Mouse (Mus musculus) lung, embryonic 15.5 days (tissue): ENCODE results near the gene Krt8. TPM values are rescaled to one million over a fixed set of nuclear protein-coding genes. Genes with fewer than 3 reads are reported as not detected.
"Not testable (repeated sequence)": the region's sequence is repeated elsewhere in the genome, so short reads cannot be mapped to it uniquely, and the experiment has no call there.

Source experiments
- ATAC-seq: fragments of 200-750 bp; cut with Nextera tagmentation; 2 replicates; pipeline ENCODE4 v1.8.0; 2017; ENCODE audit warnings: moderate number of reproducible peaks, borderline replicate concordance; ENCODE audit not compliant: low FRiP score, low TSS enrichment; ENCODE audit errors: extremely low read depth
- H3K27ac ChIP-seq: fragments of 300-500 bp; sonication (generic); 2 replicates; pipeline ENCODE4 v1.5.1; 2015; ENCODE audit warnings: moderate library complexity, mild to moderate bottlenecking, inconsistent platforms
- H3K27me3 ChIP-seq: fragments of 300-500 bp; sonication (generic); 2 replicates; pipeline ENCODE4 v1.6.1; 2015; ENCODE audit warnings: inconsistent platforms
- H3K36me3 ChIP-seq: fragments of 300-500 bp; sonication (generic); 2 replicates; pipeline ENCODE4 v1.6.1; 2015; ENCODE audit warnings: inconsistent platforms
- H3K4me1 ChIP-seq: fragments of 300-500 bp; sonication (generic); 2 replicates; pipeline ENCODE4 v1.6.1; 2015; ENCODE audit warnings: inconsistent platforms
- H3K4me2 ChIP-seq: fragments of 300-500 bp; sonication (generic); 2 replicates; pipeline ENCODE4 v1.6.1; 2015; ENCODE audit warnings: inconsistent platforms, mild to moderate bottlenecking, moderate library complexity
- H3K4me3 ChIP-seq: fragments of 300-500 bp; sonication (generic); 2 replicates; pipeline ENCODE4 v1.5.1; 2015; ENCODE audit warnings: mild to moderate bottlenecking, inconsistent platforms
- H3K9ac ChIP-seq: fragments of 300-500 bp; sonication (generic); 2 replicates; pipeline ENCODE4 v1.6.1; 2015; ENCODE audit warnings: inconsistent platforms
- H3K9me3 ChIP-seq: fragments of 300-500 bp; sonication (generic); 2 replicates; pipeline ENCODE4 v1.6.1; 2016; ENCODE audit warnings: inconsistent platforms
- WGBS: fragments of 180-500 bp; shearing (Covaris S2); methylation state at CpG from one replicate; pipeline ENCODE4 v1.1.7; 2015; 5-methylcytosine and 5-hydroxymethylcytosine counted together
- polyA plus RNA-seq: library from polyadenylated mRNA; unstranded; fragments of >200 nt; fragmentation: Nextera tagmentation; extraction: Ambion mirVana; gene quantifications from 2 replicates; pipeline ENCODE4 v1.2.1, GENCODE M21; 2015

The Krt8 gene
- polyA plus RNA-seq, 1 experiment from 2014 or later = 345 TPM

DNA sequence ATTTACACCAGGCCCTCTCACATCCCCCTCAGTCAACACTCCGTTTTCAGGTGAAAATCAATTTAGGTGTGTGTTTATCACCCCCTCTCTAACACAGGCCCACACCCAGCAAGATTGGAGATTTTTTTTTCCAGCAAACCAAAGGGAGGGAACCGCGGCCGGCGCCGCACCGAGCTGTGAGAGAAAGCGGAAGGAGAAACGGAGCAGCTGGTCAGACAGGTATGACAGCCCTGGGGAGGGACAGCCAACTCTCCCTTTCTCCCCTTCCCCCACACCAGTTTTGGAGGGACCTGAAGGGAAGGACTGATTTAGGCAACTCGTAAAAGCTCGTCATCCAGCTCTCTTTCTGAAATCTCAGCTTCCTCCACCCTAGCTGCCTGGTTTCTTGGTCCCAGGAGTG lies 2.0 kb upstream of the Krt8 start:
- Histone ChIP-seq H3K9me3 (no peaks in the 10 kb centered on the region), H3K4me3 (no peak overlapping the region), H3K27me3 (peaks cover 44% of the 10 kb centered on the region), H3K4me1 (peaks cover 48% of the 10 kb centered on the region), H3K9ac (no peak overlapping the region), H3K4me2 (0 out of 2 replicates have a peak overlapping the region, but pooled peaks have one; percentile 9), H3K27ac (peak overlapping the region; percentile 86), H3K36me3 (no peaks in the 10 kb centered on the region)
- 19% methylated on average over 11 of the region's 11 CpGs for WGBS
- no peak for ATAC-seq

DNA sequence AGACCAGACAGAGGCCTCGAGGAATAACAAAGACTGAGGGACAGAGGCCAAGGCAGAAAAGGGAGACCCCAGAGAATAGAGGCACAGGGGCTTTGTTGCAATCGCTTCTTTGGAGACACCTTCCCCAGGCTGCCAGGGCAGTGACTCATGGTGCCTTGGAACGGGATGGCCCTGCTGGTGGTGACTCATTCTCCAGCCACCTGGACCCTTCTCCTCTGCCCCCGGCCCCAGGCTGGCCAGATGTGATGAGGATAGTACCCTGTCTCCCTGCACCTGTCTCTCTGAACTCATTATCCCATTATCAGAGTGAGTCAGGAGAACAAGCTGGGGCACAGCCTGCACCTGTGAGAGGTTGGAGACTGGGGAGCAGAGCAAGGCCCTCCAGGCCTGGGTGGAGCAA lies 1.0 kb upstream of the Krt8 start:
- Histone ChIP-seq H3K9ac (no peak overlapping the region), H3K27ac (peak overlapping the region; percentile 86), H3K36me3 (no peaks in the 10 kb centered on the region), H3K27me3 (peaks cover 44% of the 10 kb centered on the region), H3K4me1 (peaks cover 40% of the 10 kb centered on the region), H3K4me2 (no peak overlapping the region), H3K4me3 (no peak overlapping the region), H3K9me3 (no peaks in the 10 kb centered on the region)
- 31% methylated on average over 4 of the region's 4 CpGs for WGBS
- no peak for ATAC-seq

DNA sequence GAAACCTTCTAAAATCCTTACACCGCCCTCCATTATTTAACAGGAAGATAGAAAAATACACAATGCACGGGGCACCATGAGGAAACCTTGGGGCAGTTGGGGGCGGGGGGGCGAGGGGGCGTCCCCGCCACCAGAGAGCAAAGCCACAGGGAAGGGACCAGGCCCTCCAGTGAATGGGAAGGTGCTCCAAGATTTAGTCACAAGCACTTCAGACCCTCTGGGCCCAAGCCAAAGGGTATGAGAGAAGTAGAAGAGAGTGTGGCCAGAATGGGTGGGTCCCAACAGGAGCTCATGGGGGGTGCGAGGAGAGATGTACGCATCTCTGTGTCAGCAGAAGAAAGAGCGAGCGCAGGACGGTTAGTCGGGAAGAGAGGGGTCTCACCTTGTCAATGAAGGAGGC lies 766 bp downstream of the Krt8 start:
- H3K27me3 ChIP-seq = peaks cover 44% of the 10 kb centered on the region
- no peak for ATAC-seq
- no peaks in the 10 kb centered on the region for H3K36me3 ChIP-seq
- H3K4me1 ChIP-seq = peaks cover 38% of the 10 kb centered on the region
- peak overlapping the region; percentile 53 for H3K9ac ChIP-seq
- WGBS = 21% methylated on average over 12 of the region's 12 CpGs
- peak overlapping the region; percentile 48 for H3K4me3 ChIP-seq
- H3K9me3 ChIP-seq = no peaks in the 10 kb centered on the region
- peak overlapping the region; percentile 61 for H3K4me2 ChIP-seq
- H3K27ac ChIP-seq = peak overlapping the region; percentile 66

DNA sequence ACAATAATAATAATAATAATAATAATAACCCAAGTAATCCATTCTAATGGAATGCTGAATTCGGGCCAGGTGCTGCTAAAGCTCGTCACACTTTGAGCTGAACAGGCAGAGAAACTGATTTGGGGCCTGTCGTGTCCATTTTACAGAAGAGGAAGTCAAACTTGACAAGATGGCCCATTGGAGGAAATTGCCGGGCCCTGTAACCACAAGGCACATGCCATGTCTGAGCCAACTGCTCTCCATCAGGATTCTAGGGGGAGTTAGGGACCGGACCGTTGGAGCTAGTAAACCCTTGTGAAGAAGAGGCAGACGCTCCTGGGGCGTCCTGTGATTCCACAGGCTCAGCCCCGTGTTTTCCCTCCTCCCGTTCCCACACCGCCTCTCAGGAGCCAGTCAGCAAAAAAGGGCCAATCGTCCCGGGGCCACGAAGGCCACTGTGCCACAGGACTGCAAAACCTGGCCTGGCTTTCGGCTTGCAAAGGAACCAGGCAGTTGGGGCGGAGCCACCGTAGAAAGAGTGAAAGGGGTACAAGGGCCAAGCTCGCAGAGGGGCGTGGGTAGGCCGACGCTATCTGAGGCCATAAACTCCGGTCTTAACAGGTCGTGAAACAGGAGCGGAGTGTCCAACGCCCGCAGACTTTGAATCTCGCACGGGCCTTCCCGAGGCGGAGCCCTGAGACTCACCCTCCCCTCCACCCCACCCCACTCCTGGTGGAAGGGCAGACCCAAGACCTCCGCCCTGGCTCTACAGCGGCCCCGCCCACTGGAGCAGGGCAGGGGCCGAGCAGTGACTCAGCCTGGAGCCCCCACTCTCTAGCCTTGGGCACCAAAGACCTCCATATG lies 1.4 kb downstream of the Krt8 start:
- Histone ChIP-seq H3K9ac (peak overlapping the region; percentile 53), H3K4me2 (peak overlapping the region; percentile 61), H3K4me3 (peak overlapping the region; percentile 48), H3K9me3 (no peaks in the 10 kb centered on the region), H3K27ac (peak overlapping the region; percentile 66), H3K27me3 (peaks cover 44% of the 10 kb centered on the region), H3K36me3 (no peaks in the 10 kb centered on the region), H3K4me1 (peaks cover 38% of the 10 kb centered on the region)
- 4% methylated on average over 34 of the region's 34 CpGs for WGBS
- peak; percentile 57 for ATAC-seq

DNA sequence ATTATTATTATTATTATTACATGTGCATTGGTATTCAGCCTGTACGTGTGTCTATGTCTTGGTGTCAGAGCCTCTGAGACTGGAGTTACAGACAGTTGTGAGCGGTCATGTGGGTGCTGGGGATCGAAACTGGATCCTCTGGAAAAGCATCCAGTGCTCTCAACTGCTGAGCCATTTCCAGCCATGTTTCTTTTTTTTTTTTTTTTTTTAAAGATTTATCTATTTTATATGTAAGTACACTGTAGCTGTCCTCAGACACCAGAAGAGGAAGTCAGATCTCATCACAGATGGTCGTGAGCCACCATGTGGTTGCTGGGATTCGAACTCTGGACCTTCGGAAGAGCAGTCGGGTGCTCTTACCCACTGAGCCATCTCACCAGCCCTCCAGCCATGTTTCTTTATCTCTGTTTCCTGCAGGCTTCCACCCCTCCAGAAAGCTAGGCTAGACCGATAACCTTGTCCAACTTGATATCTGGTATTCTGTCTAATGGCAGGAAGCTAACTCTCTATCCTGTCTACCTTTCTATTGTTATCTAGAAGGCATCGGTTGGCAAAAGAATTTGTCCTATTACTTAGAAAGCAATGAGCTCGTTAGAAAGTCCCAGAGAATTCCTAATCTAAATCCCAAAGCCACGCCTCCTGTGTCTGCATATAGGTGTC lies 4.5 kb downstream of the Krt8 start:
- Histone ChIP-seq H3K27me3 (peaks cover 32% of the 10 kb centered on the region), H3K9me3 (no peaks in the 10 kb centered on the region), H3K27ac (no peak overlapping the region), H3K4me3 (no peak overlapping the region), H3K36me3 (0 out of 2 replicates have a peak, but pooled peaks cover 3% of the 10 kb centered on the region), H3K4me1 (peaks cover 11% of the 10 kb centered on the region), H3K9ac (no peak overlapping the region), H3K4me2 (no peak overlapping the region)
- 85% methylated on average over 11 of the region's 11 CpGs for WGBS
- ATAC-seq = no peak

DNA sequence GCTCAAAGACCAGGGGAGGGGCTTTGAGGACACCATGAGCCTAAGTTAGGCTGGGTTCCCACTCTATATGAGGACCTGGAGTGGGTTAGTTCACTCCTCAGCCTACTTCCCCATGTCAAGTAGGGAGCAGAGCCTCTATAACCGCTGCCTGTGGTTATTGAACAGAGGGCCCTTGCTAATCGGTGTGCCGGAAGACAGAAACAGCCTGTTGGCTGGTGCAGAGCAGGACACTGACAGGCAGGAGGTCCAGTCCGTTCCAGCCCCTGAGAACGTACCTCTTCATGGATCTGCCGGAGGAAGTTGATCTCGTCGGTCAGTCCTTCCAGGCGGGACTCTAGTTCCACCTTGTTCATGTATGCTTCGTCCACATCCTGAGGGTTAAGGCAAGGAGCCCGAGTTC lies 5.1 kb downstream of the Krt8 start:
- H3K27me3 ChIP-seq = peaks cover 25% of the 10 kb centered on the region
- H3K4me3 ChIP-seq = no peak overlapping the region
- no peaks in the 10 kb centered on the region for H3K9me3 ChIP-seq
- 86% methylated on average over 11 of the region's 11 CpGs for WGBS
- H3K4me1 ChIP-seq = peaks cover 9% of the 10 kb centered on the region; the same call in 1 of the 2 replicates
- 0 out of 2 replicates have a peak, but pooled peaks cover 3% of the 10 kb centered on the region for H3K36me3 ChIP-seq
- no peak for ATAC-seq
- H3K9ac ChIP-seq = no peak overlapping the region
- no peak overlapping the region for H3K27ac ChIP-seq
- no peak overlapping the region for H3K4me2 ChIP-seq

DNA sequence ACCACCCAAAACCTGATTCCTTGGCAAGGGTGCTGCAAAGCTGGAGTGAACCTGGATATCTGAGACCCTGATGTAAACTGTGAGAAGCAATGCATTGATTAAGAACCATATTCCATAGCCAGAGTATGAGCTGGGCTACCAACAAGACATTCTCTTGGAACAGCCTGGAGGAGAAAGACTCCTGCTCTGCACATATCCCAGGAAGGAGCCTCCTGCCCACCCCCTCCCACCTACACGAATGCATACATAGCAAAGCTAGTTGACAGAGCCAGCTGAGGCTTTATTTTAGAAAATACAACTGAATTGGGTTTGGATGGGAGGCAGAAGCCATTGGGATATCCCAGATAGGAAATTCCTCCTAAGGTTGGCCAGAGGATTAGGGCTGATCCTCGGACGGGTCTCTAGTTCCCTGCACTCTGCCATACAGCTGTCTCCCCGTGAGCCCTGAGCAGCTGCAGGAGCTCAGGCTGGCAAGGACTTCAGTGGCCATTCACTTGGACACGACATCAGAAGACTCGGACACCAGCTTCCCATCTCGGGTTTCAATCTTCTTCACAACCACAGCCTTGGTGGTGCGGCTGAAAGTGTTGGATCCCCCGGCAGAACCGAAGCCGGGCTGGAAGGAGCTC lies 7.7 kb downstream of the Krt8 start:
- not testable (repeated sequence) for H3K27me3 ChIP-seq, H3K27ac ChIP-seq, H3K9ac ChIP-seq, H3K4me2 ChIP-seq, ATAC-seq, H3K4me3 ChIP-seq, H3K9me3 ChIP-seq, H3K4me1 ChIP-seq, H3K36me3 ChIP-seq
- 70% methylated on average over 11 of the region's 11 CpGs for WGBS

DNA sequence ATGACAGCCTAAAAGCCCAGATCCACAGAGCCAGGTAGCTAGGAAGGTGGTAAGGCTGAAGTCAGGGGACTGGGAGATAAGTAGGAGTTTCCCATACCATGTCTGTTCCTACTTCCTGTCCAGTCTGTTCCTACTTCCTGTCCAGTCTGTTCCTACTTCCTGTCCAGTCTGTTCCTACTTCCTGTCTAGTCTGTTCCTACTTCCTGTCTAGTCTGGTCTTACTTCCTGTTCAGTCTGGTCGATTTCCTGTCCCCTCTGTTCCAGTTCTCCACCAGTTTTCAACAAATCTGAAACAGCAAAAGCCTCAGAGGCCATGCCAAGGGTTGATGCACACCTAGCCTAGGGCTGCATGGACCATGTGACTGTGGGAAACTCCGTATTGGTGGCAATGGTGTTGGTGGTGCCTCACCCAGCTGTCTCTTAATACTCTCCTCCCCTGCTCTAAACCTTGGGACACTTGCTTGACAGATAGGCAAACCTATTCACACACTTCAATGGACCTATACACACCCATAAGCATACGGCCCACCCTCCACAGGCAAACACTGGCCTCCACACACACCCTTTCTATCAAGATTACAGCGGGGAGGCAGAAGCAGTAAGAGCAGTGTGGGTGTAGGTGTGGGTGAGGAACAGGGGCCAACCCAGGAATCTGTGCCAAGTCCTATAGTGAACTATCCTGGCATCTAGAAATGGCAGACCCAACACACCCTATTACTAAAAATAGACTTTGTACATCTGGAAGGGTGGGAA lies 8.6 kb downstream of the Krt8 start:
- Histone ChIP-seq H3K27ac (peak overlapping the region; percentile 12; the same call in 1 of the 2 replicates), H3K4me1 (no peaks in the 10 kb centered on the region), H3K4me3 (no peak overlapping the region), H3K4me2 (no peak overlapping the region), H3K9me3 (no peaks in the 10 kb centered on the region), H3K9ac (no peak overlapping the region), H3K27me3 (no peaks in the 10 kb centered on the region), H3K36me3 (0 out of 2 replicates have a peak, but pooled peaks cover 3% of the 10 kb centered on the region)
- WGBS = 76% methylated on average over 4 of the region's 4 CpGs
- ATAC-seq = no peak

DNA sequence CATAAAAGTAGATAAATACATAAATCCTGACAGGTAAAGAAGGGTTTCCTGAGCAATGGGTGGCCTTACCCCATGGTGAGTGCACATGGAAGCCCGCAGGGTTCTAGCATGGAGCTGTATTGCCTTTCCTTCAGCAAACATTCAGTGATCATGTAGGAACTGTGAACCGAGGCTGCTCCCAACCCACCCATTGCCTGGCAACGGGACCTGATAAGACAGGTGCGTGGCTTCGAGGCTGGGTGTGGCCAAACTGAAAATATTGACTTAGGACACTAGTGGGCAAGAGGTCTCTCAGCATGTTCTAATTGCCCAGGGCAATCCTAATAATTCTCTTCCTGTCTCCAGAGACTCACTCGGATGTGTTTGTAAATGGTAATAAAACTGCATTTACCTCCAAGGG lies 9.9 kb downstream of the Krt8 start:
- Histone ChIP-seq H3K4me2 (no peak overlapping the region), H3K9me3 (no peaks in the 10 kb centered on the region), H3K27ac (no peak overlapping the region), H3K4me1 (no peaks in the 10 kb centered on the region), H3K27me3 (no peaks in the 10 kb centered on the region), H3K36me3 (0 out of 2 replicates have a peak, but pooled peaks cover 3% of the 10 kb centered on the region), H3K4me3 (no peak overlapping the region), H3K9ac (no peak overlapping the region)
- 68% methylated on average over 6 of the region's 6 CpGs for WGBS
- ATAC-seq = no peak

DNA sequence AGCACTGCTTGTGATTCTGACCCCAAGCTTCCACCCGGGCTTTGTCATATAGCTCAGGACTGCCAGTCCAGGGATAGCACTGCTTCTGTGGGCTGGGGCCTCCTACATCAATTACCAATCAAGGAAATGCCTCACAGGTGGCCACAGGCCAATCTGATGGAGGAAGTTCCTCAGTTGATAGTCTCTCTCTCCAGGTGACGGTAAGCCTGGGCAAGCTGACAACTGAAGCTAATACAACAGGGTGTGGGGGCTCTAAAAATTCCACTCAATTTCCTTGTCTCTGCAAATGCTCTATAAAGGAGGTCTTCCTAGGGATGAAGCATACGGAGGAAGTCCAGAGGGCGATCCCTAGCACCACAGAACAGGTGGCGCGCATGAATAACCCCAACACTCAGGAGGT lies 13.3 kb downstream of the Krt8 start:
- Histone ChIP-seq H3K4me2 (no peak overlapping the region), H3K4me1 (no peaks in the 10 kb centered on the region), H3K9me3 (no peaks in the 10 kb centered on the region), H3K4me3 (no peak overlapping the region), H3K36me3 (0 out of 2 replicates have a peak, but pooled peaks cover 2% of the 10 kb centered on the region), H3K27ac (no peak overlapping the region), H3K27me3 (no peaks in the 10 kb centered on the region), H3K9ac (no peak overlapping the region)
- no peak for ATAC-seq
- WGBS = 79% methylated on average over 6 of the region's 6 CpGs

DNA sequence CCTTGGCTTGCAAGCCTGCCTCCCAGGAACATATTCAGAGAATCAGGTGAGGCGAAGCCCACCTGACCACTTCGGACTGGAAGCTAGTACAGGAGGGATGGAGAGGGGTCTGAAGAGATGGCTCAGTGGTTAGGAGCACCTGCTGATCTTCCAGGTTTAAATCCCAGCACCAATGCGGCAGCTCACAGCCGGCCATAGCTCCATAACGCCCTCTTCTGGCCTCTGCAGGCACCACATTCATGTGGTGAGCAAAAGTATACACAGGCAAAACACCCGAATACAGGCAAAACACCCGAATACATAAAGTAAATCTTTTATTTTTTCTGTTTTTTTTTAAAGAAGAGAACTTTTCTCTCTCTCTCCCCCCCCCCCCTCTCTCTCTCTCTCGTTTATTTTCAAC lies 15.6 kb downstream of the Krt8 start:
- Histone ChIP-seq H3K36me3 (no peaks in the 10 kb centered on the region), H3K27ac (no peak overlapping the region), H3K4me3 (no peak overlapping the region), H3K4me2 (no peak overlapping the region), H3K9ac (no peak overlapping the region), H3K4me1 (peaks cover 7% of the 10 kb centered on the region), H3K9me3 (no peaks in the 10 kb centered on the region), H3K27me3 (no peaks in the 10 kb centered on the region)
- WGBS = 66% methylated on average over 8 of the region's 8 CpGs
- no peak for ATAC-seq
